Mouse (Mus musculus) hematopoietic stem cell, adult 5-6 weeks (primary cell): ENCODE results near the gene Mbnl2. TPM values are rescaled to one million over a fixed set of nuclear protein-coding genes. Genes with fewer than 3 reads are reported as not detected.

Experiments used
- ATAC-seq, 2 experiments: fragments of 125-278 bp in 1 of 2; replicated peaks in 1 of 2; 2 replicates each; pipeline ENCODE4 v1.8.0; 2016 to 2017; ENCODE audit warnings: inconsistent platforms in 2 of 2, mild to moderate bottlenecking in 2 of 2, moderate number of reproducible peaks in 2 of 2, low read depth in 1 of 2, moderate TSS enrichment in 1 of 2; ENCODE audit not compliant: low FRiP score in 2 of 2, poor library complexity in 2 of 2, severe bottlenecking in 2 of 2, insufficient read depth in 1 of 2, low TSS enrichment in 1 of 2
- total RNA-seq: library from RNA; stranded (forward); fragments of 172-1452, 232-1000 nt; gene quantifications from 2 replicates; pipeline ENCODE4 v1.2.3, GENCODE M21; 2017

Gene Mbnl2
- total RNA-seq, 1 experiment from 2014 or later: 78.6 TPM

DNA sequence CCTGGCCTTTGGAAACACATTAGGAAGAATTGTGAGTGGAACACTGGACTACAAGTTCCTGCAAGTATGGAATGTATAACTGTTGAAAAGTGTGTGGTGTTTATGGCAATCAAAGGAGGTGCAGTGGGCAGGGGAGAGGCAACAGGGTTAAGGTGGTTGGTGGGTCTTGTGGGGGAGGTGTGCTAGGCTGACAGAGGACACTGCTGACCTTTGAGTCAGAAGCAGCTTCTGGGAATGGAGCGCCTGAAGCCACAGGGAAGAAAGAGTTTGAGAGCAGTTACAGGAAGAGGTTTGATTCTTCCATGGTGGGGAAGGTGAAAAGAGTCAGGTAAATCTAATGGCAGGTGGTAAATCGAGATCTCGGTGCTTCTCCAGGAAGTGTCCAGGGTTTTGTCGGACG lies 16.7 kb downstream of the Mbnl2 start:
- ATAC-seq: no peak

DNA sequence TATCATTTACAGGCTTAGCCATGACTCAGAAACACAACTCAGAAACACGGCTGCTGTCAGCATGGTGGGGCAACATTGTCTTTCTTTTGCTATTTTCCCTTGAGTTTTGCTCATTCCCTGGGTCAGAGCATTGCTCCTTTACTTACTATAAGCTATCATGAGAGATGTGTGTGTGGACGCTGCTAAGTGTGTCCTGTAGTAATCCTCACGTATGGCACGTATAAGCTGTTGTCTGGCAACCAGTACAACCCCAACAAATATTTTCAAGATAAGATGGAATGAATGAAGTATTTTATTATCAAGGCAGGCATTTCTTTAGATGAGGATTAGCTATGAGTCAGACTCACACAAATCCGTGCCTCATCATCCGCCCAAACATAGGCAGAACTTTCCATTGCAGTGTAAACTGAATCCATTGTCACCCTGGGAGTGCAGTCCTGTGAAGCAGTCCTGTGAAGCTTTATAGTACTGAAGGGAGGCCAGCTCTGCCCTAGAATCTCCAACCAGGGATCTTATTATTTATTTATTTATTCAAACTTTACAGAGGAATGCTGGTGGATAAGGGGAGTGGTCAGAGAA lies 17.2 kb downstream of the Mbnl2 start:
- ATAC-seq: no peak

DNA sequence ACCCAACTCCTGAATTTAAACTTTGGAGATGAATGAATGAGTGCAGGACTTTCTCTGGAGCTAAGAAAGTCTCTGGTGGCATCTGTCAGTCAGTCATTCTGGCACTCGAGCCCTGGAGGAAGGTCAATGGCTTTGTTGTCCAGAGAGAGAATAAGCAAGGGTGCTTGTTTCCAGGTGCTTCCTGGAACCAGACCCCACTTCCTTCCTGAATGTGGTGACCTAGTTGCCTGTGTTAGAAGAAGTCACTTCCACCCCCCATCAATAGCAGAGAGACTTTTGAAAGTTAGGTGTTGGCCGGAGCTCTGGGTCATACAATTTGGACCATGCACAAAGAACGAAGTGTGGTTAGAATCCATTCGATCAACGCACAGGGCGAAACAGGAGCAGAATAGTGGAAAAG lies 19.0 kb downstream of the Mbnl2 start:
- peak in 1 of 2 experiments; percentile 2; a peak in 1 of 4 replicates for ATAC-seq

DNA sequence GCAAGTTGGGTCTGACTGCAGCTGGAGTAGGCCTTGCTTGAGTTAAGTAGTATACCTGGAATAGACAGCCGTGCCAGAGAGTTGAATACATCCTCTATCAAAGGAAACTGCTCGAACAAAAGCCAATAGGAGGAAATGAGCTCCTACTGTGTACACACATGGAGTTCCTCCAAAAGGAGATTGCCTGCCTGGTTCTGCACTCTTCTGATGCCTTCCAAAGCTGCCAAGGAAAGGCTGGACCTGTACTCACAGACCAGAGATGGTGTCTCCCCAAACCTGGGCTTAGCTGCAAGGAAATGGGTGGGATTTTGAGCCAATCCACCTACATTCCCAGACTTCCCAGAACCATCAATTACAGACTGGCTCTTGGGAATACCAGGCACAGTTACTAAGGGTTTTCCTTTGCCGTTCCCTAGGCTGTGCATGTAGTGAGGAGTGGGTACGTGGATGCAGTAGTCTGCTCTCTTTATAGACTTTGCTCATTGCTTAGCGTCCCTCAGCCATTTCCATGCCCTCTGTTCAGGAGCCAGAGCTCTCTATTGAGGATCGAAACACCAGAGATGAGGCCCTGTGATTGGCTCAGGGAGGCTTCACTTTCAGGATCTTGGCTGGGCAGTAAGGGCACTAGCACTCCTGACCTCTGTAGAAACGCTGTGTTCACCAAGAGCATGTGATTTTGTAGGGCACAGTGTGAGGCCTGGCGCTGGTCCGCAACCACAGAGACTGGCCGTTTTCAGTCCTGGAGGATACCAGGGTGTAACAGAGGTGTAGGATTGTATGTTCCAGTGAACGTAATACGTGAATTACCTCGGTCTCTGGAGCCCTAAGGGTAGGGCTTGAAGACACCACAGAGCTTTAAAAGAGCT lies 20.1 kb downstream of the Mbnl2 start:
- no peak for ATAC-seq

DNA sequence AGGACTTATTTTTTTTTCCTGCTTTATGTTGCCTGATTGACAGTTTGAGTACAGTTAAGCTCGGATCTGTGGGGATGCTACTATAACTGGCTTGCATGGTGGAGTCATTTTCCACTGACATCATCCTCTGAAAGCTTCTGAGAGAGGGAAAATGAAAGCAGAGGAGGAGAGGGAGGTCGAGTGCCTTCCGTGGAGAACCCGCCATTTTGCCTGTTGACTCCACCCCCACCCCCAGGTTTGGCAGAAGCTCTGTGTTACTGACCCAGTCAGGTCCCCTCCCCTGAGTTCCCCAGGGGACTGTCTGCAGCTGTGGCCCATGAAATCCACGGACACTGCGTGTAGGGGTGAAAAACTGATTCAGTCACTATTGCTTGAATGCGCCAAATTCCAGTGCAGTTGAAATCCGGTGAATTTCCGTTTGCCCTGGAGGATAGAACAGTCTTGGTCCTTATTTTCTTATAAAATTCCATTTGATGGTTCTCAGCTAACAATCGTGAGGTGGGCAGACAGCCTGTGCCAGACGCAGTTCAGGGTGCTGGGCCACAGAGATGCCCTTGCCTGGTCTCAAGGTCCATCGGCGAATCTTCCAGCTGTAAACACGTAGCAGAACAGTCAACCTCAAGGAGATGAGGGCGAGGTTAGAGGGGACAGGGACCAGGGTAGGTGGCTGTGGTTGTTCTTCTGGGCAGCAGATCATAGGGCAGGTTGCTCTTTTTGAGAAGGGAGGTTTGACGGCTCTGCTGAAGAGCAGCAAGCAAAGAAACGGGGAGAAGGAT lies 20.9 kb downstream of the Mbnl2 start:
- no peak for ATAC-seq

- ATAC-seq: no peak
Measured at GRCm38 (mm10) chr14:120297137-120297749, 21.8 kb downstream of the Mbnl2 start.

DNA sequence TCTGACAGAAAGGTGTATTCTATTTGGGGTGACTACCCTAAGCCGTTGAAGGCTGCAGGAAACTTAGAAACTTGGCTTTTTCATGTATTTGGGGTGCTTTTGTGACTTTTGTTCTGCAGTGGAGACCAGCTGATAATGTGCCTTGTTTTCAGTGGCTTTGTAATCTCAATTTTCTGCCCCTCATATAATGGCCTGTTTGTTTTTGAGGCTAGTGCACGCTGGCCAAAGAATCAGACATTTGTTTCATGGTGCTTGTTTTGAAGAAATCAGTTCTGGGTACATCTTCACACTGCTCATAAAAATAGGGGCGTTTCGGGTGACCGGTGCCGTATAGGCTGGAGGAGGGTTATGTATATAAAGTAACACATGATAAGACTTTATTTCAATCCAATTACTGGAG lies 22.4 kb downstream of the Mbnl2 start:
- ATAC-seq: no peak

DNA sequence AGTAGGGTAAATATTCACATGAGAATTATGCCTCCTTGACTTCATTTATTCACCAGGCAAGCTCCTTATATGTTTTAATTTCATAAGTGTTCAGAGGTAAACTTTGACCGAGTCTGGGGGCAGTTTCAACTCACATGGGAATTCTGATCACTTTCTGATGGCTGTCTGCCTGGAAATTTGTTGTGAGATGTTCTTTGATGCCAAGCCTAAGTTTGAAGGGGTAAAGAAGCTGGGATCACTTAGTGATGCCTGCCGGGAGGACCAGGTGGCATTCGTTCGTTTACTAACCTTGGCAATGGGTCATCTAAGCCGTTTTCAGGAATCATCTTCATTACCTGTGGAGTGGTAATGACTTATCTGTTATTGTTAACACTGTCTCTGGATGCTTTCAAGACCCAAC lies 23.0 kb downstream of the Mbnl2 start:
- ATAC-seq: no peak

DNA sequence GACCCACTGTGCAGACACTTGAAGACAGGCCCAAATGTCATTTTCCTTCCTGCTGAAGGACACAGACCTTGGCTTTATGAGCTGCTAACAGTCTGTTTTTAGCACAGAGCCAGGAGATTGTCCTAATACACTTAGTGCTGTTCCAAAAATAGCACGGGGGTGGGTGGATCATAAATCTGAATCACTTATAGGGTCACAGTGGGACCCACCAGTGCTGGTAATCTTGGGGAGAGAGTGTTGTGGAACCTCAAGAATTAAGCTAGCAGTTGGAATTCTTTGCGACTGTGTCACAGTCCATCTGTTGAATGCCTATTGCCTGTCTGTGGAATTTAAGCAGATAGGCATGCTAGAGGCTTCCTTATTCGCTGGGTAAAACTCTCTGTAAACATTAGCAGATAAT lies 24.2 kb downstream of the Mbnl2 start:
- ATAC-seq: no peak

DNA sequence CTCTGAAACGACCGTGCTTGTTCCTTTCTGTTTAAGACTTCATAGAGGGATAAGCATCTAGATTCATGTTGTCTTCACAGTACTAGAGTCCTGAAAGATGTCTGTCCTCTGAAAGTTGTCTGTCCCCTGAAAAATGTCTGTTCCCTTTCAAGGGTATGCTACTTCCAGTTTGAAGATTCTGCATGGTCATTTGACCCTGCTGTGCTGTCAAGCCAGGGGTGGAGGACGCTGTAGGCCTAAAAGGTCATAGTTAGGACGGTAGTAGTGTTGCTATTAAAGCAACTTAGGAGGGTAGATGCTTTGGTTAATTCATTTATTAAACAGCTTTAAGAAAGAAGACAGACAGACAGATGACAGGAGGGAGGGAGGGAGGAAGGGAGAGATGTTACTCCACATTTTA lies 24.7 kb downstream of the Mbnl2 start:
- no peak for ATAC-seq

DNA sequence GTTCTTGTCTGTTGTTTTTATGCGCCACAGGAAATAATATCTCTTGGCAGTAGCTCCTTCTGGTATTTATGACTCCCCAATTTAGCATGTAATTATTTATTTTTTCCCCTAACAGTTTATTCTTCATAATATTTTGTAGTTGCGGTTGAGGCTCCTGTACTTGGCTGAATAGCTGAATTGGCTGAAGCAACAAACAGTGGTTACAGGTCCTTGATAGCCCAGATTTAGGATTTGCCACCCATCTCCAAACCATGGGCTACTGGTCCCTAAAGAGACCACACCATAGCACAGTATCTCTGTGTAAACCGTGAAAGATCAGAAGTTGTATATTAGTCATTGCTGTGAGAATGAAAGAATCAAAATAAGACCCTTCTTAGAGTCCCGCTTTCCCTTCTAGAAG lies 25.3 kb downstream of the Mbnl2 start:
- ATAC-seq: no peak

GRCm38 (mm10) chr14:120302913-120303548 lies 27.6 kb downstream of the Mbnl2 start:
- peak; percentile 17 to 51; a peak in 3 of 4 replicates for ATAC-seq

DNA sequence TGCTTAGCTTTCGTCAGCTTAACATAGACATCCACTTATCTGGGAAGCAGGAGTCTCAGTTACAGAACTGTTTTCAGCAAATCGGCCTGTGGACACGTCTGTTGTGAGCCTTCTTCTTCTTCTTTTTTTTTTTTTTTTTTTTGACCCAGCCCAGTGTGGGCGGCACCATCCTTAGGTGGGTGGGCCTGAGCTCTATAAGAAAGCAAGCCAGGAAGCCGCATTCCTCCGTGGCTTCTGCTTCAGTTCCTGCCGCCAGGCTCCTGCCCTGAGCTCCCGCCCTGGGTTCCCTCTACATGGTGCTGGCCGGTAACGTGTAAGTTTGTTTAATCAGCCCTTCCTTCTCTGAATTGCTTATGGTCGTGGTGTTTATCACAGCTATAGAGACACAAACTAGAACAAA lies 30.8 kb downstream of the Mbnl2 start:
- ATAC-seq: peak; percentile 61 to 65; a peak in 2 of 4 replicates

GRCm38 (mm10) chr14:120307356-120307755 lies 31.9 kb downstream of the Mbnl2 start:
- ATAC-seq: no peak

DNA sequence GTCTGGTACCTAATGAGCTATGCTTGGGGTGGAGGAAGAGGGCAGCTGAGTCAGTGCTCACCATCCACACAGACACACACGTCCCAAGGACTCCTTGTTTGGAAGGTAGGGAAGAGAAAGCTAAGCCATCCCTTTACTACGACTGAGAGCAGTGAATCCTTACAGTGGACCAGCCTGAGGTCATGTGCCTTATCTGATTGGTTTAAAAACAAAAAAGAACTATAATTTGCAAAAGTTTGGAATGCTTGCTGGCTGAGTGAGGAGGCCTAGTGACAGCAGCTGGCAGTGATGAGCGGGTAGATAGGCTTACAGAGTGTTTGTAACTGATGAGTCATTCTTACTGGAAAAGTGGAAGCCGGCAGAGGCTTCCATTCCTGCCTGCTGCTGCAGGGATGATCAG lies 32.5 kb downstream of the Mbnl2 start:
- no peak for ATAC-seq

DNA sequence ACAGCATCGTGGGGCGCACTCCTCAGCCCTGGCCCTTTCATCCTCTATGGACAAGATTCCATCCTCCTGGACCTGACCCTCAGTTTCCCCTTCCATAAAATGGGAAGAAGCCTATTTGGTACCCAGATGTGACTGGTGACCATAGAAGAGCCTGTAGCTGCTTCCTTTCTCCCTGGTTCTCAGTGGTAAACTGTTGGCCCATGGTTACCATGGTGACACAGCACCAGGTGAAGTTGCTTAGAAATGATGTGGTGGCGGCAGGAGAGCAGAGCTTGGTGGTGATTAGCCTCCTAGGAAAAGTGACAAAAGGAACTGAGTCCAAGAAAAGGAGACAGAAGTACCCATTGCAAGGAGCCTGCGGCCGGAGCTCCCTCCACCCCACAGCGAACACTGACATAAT lies 34.2 kb downstream of the Mbnl2 start:
- no peak for ATAC-seq

DNA sequence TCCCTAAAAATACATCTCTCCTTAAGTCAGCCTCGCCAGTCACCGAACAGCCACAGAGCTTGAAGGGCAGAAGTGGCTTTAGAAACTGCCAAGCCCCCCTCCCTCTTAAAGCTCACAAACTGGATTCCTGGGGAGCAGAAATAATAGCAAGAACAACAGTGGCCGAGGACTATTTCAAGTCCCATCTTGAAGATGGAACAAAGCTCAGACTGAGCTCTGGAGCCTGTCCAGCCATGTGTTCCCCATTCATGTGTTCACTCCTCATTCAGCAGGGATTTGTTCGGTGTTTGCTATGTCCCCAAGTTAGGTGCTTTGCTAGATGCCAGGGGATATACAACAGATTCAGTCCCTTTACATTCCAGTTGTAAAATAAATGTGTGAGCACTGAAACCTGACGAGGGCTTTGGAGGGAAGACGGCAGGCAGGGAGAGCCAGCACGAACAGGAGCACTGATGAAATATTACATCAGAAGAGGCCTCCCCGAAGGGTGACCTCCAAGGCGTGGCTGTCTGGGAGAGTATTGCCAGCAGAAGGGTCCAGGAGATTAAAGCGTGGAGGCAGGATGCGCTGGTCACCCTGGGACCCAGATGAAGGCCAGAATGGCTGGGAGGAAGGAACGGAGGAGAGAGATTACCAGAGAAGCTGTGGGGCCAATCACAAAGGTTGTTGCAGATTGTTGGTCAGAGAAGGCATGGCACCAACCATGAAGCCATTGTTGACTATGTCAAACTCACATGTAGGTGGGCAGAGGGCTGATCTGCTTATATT lies 36.0 kb downstream of the Mbnl2 start:
- no peak for ATAC-seq
